Mouse (Mus musculus): ENCODE results near the gene Fto. TPM values are rescaled to one million over a fixed set of nuclear protein-coding genes. Genes with fewer than 3 reads are reported as not detected.

Gene Fto
- polyA plus RNA-seq, 1 experiment from 2014 or later = 111 TPM

- Histone ChIP-seq H3K27me3 (ENCODE audit: control insufficient read depth, insufficient read depth, low read length) (no peaks in the 10 kb centered on the region), H3K27ac (ENCODE audit: low read depth, low read length) (no peak overlapping the region), H3K4me2 (ENCODE audit: low read depth, low read length, severe bottlenecking) (no peak overlapping the region), H3K4me3 (ENCODE audit: low read depth, low read length) (no peak overlapping the region), H3K9ac (ENCODE audit: low read length) (no peak overlapping the region), H3K4me1 (replicated peaks; ENCODE audit: control insufficient read depth, insufficient read depth, low read length) (no peaks in the 10 kb centered on the region; the same call in 1 of the 2 replicates), H3K36me3 (ENCODE audit: control insufficient read depth, insufficient read depth, low read length) (no peaks in the 10 kb centered on the region), H3K9me3 (ENCODE audit: control insufficient read depth, low read length) (no peaks in the 10 kb centered on the region)
- WGBS = 82% methylated on average over 5 of the region's 5 CpGs
- ATAC-seq (replicated peaks; ENCODE audit: low FRiP score) (no peak), DNase-seq (ENCODE audit: low spot score) (peak; percentile 29)
Measured at GRCm38 (mm10) chr8:91490065-91490464, 176.7 kb downstream of the Fto start.

GRCm38 (mm10) chr8:91493373-91493772 lies 180.0 kb downstream of the Fto start:
- H3K9me3 ChIP-seq (ENCODE audit: control insufficient read depth, low read length) = no peaks in the 10 kb centered on the region
- no peaks in the 10 kb centered on the region; the same call in 1 of the 2 replicates for H3K4me1 ChIP-seq (replicated peaks; ENCODE audit: control insufficient read depth, insufficient read depth, low read length)
- 85% methylated on average over 8 of the region's 8 CpGs for WGBS
- DNase-seq (ENCODE audit: low spot score) = no peak
- H3K9ac ChIP-seq (ENCODE audit: low read length) = no peak overlapping the region
- no peak for ATAC-seq (replicated peaks; ENCODE audit: low FRiP score)
- H3K27me3 ChIP-seq (ENCODE audit: control insufficient read depth, insufficient read depth, low read length) = no peaks in the 10 kb centered on the region
- no peak overlapping the region for H3K4me3 ChIP-seq (ENCODE audit: low read depth, low read length)
- H3K27ac ChIP-seq (ENCODE audit: low read depth, low read length) = no peak overlapping the region
- no peak overlapping the region for H3K4me2 ChIP-seq (ENCODE audit: low read depth, low read length, severe bottlenecking)
- no peaks in the 10 kb centered on the region for H3K36me3 ChIP-seq (ENCODE audit: control insufficient read depth, insufficient read depth, low read length)

GRCm38 (mm10) chr8:91494501-91495259 lies 181.4 kb downstream of the Fto start:
- Histone ChIP-seq H3K9ac (ENCODE audit: low read length) (no peak overlapping the region), H3K27ac (ENCODE audit: low read depth, low read length) (no peak overlapping the region), H3K36me3 (ENCODE audit: control insufficient read depth, insufficient read depth, low read length) (no peaks in the 10 kb centered on the region), H3K4me2 (ENCODE audit: low read depth, low read length, severe bottlenecking) (no peak overlapping the region), H3K27me3 (ENCODE audit: control insufficient read depth, insufficient read depth, low read length) (0 out of 2 replicates have a peak, but pooled peaks cover 2% of the 10 kb centered on the region), H3K9me3 (ENCODE audit: control insufficient read depth, low read length) (no peaks in the 10 kb centered on the region), H3K4me1 (replicated peaks; ENCODE audit: control insufficient read depth, insufficient read depth, low read length) (no peaks in the 10 kb centered on the region; the same call in 1 of the 2 replicates), H3K4me3 (ENCODE audit: low read depth, low read length) (no peak overlapping the region)
- ATAC-seq (replicated peaks; ENCODE audit: low FRiP score) (no peak), DNase-seq (ENCODE audit: low spot score) (peak; percentile 29)
- 53% methylated on average over 10 of the region's 10 CpGs for WGBS

GRCm38 (mm10) chr8:91495260-91495601 lies 181.9 kb downstream of the Fto start:
- 57% methylated on average over 2 of the region's 2 CpGs for WGBS
- Histone ChIP-seq H3K27ac (ENCODE audit: low read depth, low read length) (no peak overlapping the region), H3K27me3 (ENCODE audit: control insufficient read depth, insufficient read depth, low read length) (0 out of 2 replicates have a peak, but pooled peaks cover 2% of the 10 kb centered on the region), H3K9me3 (ENCODE audit: control insufficient read depth, low read length) (no peaks in the 10 kb centered on the region), H3K9ac (ENCODE audit: low read length) (no peak overlapping the region), H3K36me3 (ENCODE audit: control insufficient read depth, insufficient read depth, low read length) (no peaks in the 10 kb centered on the region), H3K4me2 (ENCODE audit: low read depth, low read length, severe bottlenecking) (no peak overlapping the region), H3K4me3 (ENCODE audit: low read depth, low read length) (no peak overlapping the region), H3K4me1 (replicated peaks; ENCODE audit: control insufficient read depth, insufficient read depth, low read length) (no peaks in the 10 kb centered on the region; the same call in 1 of the 2 replicates)
- ATAC-seq (replicated peaks; ENCODE audit: low FRiP score) = no peak
- no peak for DNase-seq (ENCODE audit: low spot score)

GRCm38 (mm10) chr8:91496000-91496399 lies 182.7 kb downstream of the Fto start:
- H3K4me2 ChIP-seq (ENCODE audit: low read depth, low read length, severe bottlenecking) = no peak overlapping the region
- no peak overlapping the region for H3K27ac ChIP-seq (ENCODE audit: low read depth, low read length)
- H3K9ac ChIP-seq (ENCODE audit: low read length) = no peak overlapping the region
- H3K27me3 ChIP-seq (ENCODE audit: control insufficient read depth, insufficient read depth, low read length) = 0 out of 2 replicates have a peak, but pooled peaks cover 2% of the 10 kb centered on the region
- H3K4me3 ChIP-seq (ENCODE audit: low read depth, low read length) = no peak overlapping the region
- no peaks in the 10 kb centered on the region for H3K9me3 ChIP-seq (ENCODE audit: control insufficient read depth, low read length)
- ATAC-seq (replicated peaks; ENCODE audit: low FRiP score) = no peak
- no peaks in the 10 kb centered on the region for H3K36me3 ChIP-seq (ENCODE audit: control insufficient read depth, insufficient read depth, low read length)
- H3K4me1 ChIP-seq (replicated peaks; ENCODE audit: control insufficient read depth, insufficient read depth, low read length) = no peaks in the 10 kb centered on the region; the same call in 1 of the 2 replicates
- no peak for DNase-seq (ENCODE audit: low spot score)

GRCm38 (mm10) chr8:91496936-91497335 lies 183.6 kb downstream of the Fto start:
- Histone ChIP-seq H3K4me3 (ENCODE audit: low read depth, low read length) (no peak overlapping the region), H3K27ac (ENCODE audit: low read depth, low read length) (no peak overlapping the region), H3K27me3 (ENCODE audit: control insufficient read depth, insufficient read depth, low read length) (0 out of 2 replicates have a peak, but pooled peaks cover 4% of the 10 kb centered on the region), H3K4me2 (ENCODE audit: low read depth, low read length, severe bottlenecking) (no peak overlapping the region), H3K9ac (ENCODE audit: low read length) (no peak overlapping the region), H3K36me3 (ENCODE audit: control insufficient read depth, insufficient read depth, low read length) (no peaks in the 10 kb centered on the region), H3K9me3 (ENCODE audit: control insufficient read depth, low read length) (no peaks in the 10 kb centered on the region), H3K4me1 (replicated peaks; ENCODE audit: control insufficient read depth, insufficient read depth, low read length) (no peaks in the 10 kb centered on the region)
- no peak for ATAC-seq (replicated peaks; ENCODE audit: low FRiP score)
- 50% methylated on average over 7 of the region's 7 CpGs for WGBS
- DNase-seq (ENCODE audit: low spot score) = no peak

- DNase-seq (ENCODE audit: low spot score) (no peak), ATAC-seq (replicated peaks; ENCODE audit: low FRiP score) (no peak)
- WGBS = 87% methylated on average over 9 of the region's 9 CpGs
- Histone ChIP-seq H3K4me3 (ENCODE audit: low read depth, low read length) (no peak overlapping the region), H3K4me1 (replicated peaks; ENCODE audit: control insufficient read depth, insufficient read depth, low read length) (0 out of 2 replicates have a peak, but pooled peaks cover 3% of the 10 kb centered on the region), H3K27me3 (ENCODE audit: control insufficient read depth, insufficient read depth, low read length) (0 out of 2 replicates have a peak, but pooled peaks cover 4% of the 10 kb centered on the region), H3K9ac (ENCODE audit: low read length) (no peak overlapping the region), H3K4me2 (ENCODE audit: low read depth, low read length, severe bottlenecking) (no peak overlapping the region), H3K36me3 (ENCODE audit: control insufficient read depth, insufficient read depth, low read length) (no peaks in the 10 kb centered on the region), H3K27ac (ENCODE audit: low read depth, low read length) (no peak overlapping the region), H3K9me3 (ENCODE audit: control insufficient read depth, low read length) (no peaks in the 10 kb centered on the region)
Measured at GRCm38 (mm10) chr8:91498611-91499010, 185.3 kb downstream of the Fto start.

- WGBS = 97% methylated on average over 2 of the region's 2 CpGs
- H3K27ac ChIP-seq (ENCODE audit: low read depth, low read length) = no peak overlapping the region
- H3K4me3 ChIP-seq (ENCODE audit: low read depth, low read length) = no peak overlapping the region
- H3K9ac ChIP-seq (ENCODE audit: low read length) = no peak overlapping the region
- H3K4me1 ChIP-seq (replicated peaks; ENCODE audit: control insufficient read depth, insufficient read depth, low read length) = 0 out of 2 replicates have a peak, but pooled peaks cover 3% of the 10 kb centered on the region
- 0 out of 2 replicates have a peak, but pooled peaks cover 4% of the 10 kb centered on the region for H3K27me3 ChIP-seq (ENCODE audit: control insufficient read depth, insufficient read depth, low read length)
- no peak for ATAC-seq (replicated peaks; ENCODE audit: low FRiP score)
- no peaks in the 10 kb centered on the region for H3K9me3 ChIP-seq (ENCODE audit: control insufficient read depth, low read length)
- no peak overlapping the region for H3K4me2 ChIP-seq (ENCODE audit: low read depth, low read length, severe bottlenecking)
- no peak for DNase-seq (ENCODE audit: low spot score)
- no peaks in the 10 kb centered on the region for H3K36me3 ChIP-seq (ENCODE audit: control insufficient read depth, insufficient read depth, low read length)
Measured at GRCm38 (mm10) chr8:91499303-91499702, 186.0 kb downstream of the Fto start.

Data from forebrain, embryonic 11.5 days (tissue).